Mouse (Mus musculus): ENCODE results near the gene Tmem136.

The Tmem136 gene

DNA sequence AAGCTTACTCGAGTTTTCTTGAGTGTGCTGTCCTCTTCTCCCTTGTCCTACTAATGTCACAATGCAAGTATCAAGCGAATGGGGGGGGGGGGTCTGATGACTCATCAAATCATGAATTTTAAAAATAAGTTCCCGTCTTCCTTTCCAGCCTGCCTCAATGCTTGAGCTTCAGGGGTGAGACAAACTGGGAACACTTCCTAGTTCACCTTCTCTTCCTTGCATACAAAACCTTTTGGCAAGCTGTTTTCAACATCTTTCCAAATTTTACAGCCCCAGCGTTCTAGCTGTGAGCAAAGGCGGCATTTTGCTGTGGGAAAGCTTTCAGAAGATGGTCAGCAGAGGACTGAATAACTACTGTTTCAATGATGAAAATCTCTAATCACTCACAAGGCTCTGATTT lies 8.8 kb downstream of the Tmem136 start:
- no peak for DNase-seq

DNA sequence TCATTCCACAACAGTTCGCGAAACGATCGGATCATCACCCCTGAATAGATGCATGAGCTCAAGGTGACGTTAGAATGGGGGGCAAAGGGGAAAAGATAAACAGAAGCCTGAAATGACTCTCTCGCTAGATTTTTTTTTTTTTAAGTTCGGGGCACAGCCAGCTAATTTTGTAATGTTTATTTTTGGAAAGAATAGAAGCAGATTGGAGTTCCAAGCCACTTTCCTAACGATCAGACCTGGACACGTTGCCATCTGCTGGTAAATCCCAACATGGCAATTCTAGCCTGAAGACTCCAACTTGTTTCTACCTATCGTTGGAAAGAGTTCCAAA lies 9.2 kb downstream of the Tmem136 start, which contains the start of gene Arhgef12:
TSS of gene Arhgef12 (minus strand) at position 53 of the 331 bp plus-strand sequence.
- no peak for DNase-seq

DNA sequence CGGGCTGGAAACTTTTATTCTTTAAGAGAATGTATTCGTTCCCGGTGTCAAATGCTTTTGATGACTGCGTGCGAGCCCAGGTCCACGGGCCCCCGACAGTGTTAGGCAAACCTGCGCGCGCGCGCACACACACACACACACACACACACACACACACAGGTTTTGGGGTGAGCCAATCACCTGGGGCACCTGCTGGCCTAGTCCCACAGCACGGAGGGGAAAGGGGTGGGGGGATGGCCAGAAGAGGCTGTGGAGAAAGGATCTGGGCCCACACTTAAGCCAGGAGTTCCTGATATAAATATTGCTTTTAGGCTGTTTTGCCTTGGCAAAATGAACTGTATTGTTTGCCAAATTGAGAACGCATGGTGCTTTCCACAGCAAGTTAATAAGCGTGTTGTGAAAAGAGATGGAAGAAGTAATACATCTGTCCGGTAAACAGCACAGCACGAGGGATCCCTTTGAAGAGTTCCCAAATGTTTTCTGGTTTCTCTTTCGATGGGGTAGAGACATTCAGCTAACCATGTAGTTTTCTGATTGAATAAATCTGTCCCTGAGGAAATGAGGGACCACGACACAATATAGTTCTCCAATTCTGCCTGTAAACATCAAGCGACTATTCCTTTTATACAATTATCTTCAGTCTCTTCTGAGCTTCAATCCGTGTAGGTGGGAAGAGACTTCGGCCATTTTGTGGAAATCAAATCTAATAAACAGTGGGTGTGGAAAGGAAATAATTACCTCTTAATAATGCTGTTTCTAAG lies 9.8 kb downstream of the Tmem136 start:
- no peak for DNase-seq

DNA sequence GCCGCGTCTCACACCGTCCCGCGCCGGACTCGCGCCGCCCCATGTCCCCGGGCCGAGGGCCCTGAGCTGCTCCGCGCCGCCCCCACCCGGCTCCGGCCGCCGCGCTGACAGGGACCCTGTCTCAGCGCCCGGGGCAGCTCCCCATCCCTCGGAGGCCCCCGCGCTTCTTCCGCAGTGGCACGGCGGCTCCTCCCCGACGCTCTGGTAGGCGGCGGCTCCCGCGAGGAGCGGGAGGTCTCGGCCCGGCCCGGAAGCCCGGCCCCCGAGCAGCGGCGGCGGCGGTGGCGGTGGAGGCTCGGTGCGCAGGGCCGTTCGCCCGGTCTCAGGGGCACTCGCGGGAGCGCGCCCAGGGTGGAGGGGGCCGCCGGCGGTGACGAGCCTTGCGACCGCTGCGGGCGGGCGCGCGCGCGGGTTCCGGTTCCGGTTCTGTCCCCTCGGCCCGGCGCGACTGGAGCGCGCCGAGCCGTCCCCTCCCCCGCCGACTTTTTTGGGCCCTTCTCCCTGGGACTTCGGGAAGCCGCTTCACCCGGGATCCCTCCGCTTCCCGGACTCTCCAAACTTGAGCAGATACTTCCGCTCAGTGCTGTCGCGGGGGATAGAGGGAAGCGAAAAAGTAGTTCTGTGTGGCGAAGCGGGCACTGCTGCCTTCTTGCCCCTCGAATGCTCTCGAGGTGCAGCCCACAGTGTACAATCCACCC lies 10.6 kb downstream of the Tmem136 start:
- DNase-seq = peak; percentile 94

DNA sequence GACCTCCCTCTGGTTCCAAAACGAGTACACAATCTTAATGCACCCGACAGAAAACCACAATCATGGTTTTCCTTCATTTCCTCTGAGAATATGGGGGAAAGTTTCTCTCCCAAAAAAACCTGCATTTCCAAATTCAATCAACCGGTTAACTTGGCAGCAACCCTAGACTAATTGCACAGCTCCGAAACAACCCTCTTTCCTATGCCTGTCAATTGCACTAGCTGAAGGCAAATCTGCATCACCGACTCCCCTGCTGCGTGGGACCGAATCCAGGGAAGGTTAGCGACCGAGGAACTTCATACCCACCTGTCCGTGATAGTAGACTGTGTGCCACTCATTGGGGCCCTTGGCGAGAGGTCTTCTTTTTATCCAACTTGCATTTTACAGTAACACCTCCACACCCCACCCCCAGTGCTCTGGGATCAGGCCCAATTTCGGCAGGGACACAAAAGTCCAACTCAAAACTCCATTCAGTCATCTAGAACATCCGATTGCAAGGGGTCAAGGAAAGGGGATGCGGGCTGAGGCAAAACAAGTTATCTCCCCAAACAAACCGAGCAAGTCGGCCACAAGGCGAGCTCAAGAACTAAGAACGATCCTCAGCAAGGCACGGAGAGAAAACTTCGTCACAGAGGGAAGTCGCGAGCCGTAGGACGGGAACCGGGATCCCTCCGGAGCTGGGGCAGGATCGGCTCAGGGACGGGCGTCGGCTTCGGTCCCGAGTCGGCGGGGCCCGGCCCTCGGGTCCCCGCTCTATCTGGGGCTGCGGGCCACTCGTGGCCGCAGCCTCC lies 11.3 kb downstream of the Tmem136 start:
- DNase-seq = peak; percentile 28

DNA sequence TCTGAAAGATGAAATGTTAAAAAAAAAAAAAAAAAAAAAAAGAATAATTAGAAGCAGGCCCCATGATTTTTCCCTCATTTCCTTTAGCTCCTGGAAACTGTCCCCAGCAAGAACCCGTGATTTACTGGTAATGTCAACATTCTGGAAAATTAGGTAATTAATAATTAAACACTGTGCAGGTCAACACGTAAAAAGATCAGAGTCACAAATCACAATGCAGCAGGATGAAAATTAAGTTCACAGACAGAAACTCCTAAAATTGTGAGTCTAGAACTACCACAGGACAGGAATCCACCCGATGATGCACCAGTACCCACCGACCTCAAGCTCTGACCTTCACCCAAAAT lies 11.9 kb downstream of the Tmem136 start:
- DNase-seq = no peak

DNA sequence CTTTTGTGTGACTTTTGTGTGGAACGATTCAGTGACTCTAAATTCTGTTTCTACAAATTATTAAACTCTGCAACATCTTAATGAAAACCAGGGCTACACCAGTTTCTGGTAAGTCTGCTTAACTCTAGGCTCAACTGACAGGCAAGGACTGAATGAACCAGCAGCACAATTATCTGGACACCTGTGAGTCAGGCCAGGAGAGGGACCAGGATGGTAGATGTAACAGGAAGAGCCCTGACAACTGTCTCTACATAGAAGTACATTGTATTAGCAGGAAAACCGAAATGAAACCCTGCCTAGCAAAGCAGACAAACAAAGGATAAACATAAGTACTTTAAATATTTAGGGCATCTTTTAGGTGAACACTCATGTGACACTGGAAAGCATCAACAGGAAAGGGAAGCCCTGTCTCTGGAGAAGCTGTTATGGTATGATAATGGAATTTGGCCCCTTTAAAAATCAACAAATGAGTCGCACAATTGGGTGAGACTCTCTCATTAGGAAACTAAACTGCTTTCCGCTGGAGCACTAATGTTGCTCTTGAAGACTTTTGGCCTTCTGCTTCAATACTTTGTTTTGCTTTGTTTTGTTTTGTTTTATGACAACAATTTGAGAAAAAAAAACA lies 12.6 kb downstream of the Tmem136 start:
- no peak for DNase-seq

DNA sequence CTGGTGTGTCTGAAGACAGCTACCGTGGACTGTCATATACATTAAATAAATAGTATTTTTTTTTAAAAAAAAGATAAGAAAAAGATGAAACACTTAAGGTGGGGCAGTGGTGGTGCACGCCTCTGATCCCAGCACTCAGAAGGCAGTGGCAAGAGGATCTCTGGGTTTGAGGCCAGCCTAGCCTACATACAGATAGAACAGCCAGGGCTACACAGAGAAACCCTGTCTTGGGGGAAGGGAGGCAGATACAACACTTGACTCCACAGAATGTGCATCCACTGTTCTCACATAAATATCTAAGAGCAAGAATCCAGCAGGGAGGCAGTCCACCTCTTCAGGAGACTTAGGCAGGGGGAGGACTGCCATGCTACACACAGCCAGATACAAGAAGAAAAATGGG lies 13.4 kb downstream of the Tmem136 start:
- DNase-seq = no peak

DNA sequence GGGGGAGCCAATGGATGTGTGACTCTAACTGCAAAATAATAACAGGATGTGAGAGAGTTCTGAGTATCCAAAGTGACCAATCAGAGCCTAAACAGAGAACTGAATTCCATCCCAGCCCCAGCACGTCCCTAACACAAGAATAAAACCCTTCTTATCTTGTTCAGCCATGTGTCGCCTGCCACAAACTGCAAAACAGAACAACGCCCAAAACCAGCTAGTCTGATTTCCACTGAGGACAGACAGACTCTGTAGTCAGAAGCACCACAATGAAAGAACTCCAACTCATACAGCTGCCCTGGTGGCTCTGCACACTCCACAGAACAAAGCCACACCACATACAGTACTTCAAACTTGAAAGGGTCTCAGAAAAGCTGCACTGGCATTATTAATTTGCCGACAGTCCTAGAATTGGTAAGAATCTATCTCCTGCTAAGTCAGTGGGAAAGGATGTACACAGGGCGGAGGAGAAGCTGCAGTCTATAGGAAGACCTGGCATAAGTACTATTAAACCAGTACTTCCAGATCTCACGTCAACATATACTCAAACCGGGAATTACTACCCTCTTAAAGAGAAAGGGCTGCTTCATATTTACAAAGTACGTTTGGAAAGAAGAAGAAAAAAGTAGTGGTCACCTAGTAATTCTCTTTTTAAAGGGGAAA lies 14.3 kb downstream of the Tmem136 start:
- DNase-seq = no peak

DNA sequence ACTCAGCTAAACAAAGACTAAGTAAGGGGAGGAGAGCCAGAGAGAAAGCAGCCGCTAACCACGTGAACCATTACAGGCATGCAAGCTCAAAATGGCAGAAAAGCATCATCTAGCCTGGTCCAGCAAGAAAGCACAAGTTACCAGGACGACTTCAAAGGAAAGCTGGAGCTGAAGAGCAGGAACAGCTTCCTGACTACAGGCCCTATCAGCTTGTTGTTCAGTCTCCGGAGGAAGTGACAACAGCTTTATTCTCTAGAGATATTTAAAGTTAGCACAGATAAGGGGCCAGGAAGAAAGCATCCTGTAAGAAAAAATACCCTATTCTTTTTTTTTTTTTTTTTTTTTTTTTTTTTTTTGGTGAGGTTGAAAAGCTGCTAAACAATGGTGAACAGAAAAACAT lies 17.4 kb downstream of the Tmem136 start:
- DNase-seq = no peak

DNA sequence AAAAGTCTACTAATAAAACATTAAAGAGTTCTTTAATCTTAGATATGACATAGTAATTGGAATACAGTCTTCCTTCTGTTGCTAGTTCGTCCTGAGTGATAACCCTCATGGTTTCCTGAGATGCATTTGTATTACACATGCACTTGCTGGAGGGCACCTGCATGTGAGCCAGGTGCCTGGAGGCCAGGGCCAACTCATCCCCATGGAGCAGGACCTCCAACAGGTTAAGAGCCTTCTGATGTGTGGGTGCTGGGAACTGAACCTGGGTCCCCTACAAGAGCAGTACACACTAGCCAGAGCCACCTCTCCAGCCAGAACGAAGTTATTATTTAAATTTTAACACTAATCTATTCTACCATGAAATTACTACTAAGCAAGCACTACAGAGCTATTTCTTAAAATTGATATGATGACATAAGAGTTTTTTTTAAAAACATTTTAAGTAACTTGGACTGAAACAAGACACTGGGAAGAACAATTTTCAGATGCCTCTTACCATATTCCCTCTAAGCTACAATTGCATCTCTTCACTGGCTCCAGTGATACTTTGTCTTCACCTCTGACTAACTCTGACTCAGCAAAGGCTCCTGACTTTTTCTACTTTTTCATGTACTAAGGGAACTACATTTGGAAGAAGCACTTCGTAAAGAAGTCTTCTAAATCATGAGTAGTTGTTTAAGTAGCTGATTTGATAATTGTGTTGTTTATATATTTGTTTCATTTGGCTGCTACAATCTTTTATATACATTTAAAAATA lies 18.4 kb downstream of the Tmem136 start:
- DNase-seq = no peak

DNA sequence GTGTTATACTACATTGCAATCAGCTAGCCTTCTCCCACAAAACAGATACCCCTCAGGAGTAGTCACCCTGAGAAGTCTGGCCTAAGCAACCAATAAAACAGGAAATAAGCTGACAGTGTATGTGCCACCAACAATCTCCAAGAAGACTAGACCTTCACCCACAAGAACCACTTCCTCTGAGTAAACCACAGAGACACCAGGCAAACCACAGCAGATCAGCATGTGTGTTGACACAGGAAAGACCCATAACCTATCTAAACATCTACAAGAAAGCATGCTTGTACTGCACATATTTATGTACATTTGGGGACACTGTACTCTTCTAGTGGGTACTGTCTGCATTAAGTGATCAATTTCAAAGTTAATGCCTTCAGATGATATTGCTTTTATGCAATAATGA lies 20.0 kb downstream of the Tmem136 start:
- no peak for DNase-seq

DNA sequence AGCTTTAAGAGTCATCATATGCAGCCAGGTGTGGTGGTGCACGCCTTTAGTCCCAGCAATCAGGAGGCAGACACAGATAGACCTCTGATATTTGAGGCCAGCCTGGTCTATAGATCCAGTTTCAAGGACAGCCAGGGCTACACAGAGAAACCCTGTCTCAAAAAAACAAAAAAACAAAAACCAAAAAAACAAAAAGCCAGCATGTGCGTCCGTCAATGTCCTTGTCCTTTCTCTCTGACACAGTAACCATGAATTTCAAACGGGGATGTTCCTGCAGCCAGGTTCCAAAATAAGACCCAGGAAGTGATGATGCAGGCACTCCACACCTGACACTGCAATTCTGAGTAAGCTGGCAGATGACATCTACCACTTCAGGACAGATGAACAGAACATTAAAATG lies 21.5 kb downstream of the Tmem136 start:
- DNase-seq = no peak

DNA sequence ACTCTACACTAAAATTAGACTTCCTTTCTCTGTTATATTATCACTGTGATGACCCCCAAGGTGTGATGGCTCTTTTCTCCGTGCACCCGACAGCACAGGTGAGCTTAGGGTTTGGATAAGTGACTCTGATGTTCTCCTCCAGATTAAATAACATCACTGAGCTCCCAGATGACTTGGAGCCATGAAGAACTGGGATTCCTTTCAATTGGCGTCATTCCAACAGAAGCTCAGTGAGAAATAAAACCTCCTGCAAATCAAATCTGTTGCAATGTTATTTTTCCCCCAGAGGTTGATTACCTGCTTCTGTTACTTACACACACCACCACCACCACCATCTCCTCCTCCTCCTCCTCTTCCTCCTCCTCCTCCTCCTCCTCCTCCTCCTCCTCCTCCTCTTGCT lies 22.6 kb downstream of the Tmem136 start:
- DNase-seq = no peak

DNA sequence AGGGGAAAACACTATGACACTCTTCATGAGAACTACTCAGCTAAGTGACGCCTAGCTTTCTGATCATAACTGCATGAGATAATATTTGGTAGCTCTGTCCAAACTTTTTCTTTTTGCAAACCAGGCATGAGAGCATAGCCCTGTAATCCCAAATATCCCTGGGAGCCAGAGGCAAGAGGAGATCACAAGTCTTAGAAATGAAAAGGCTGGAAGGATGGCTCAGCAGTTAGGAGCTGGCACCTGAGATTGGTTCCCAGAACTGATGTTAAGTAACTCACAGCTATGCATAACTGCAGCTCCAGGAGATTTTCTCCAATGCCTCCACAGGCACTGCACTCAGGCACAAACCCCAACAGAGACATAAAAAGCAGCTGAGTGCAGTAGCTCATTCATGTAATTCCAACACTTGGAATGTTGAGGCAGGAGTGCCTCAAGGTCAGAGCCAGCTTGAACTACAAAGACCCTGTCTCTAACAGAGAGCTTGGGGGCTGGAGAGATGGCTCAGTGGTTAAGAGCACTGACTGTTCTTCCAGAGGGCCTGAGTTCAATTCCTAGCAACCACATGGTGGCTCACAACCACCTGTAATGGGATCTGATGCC lies 30.6 kb downstream of the Tmem136 start:
- no peak for DNase-seq

DNA sequence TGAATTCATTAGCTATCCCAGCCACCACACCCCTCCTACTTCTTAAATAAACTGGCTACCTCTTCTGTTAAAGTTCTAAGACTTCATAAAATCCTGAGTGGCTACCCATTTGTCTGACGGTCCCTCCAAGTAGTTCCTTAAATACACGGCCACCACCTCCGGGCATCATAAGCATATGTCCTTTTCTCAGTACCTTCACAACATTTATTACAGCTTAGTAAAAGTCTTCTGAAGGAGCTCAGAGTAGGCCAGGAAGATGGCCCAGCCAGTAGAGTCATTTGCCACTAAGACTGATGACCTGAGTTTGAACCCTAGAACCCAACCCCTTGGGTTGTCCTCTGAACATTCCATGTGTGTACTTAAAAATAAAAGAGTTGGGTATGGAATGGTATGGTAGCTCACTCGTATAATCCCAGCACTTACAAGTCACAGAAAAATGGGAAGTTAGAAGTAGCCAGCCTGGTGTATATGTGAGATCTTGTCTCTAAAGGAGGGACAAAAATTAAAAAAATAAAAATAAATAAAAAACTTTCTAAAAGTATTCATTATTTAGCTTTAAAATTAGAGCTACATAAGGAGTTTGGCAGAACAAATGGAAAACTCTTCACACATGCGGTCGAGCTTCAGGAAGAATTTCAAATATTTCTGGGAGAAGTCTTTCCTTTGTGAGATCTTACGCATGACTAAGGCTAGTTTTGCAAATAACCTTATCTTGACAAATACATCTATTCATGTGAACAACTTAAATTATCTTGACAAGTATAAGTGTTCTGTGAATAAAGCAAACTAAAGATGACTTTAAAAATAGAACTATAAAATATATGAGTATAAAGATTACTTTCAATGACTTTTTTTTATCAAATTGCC lies 31.6 kb downstream of the Tmem136 start:
- DNase-seq = no peak

DNA sequence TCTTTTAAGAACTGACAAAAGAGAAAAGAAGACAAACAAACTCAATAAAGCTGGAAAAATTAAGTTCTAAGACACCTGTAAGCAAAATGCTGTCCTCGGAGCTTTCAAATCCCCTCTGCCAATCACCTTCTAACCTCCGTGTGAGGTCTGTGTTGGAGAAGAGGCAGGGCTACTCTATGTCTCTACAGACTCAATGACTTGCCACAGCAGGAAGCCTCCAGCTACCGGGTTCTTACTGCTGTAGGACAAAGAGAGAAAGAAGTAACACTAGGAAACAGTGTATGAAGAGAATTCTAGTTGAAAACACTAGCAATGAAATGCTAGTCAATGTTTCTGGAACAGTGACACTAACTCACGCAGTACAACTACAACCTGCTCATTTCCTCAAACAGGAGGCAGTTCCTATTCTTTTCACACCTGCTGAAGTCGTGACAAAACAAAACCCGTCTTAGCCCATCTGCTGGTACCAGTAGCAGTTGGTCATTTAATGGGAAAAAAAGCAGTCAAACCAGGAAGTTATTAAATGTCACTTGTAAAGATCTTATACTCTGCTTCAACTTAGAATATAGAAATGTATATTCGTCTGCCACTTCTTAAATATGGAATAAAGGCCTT lies 32.8 kb downstream of the Tmem136 start:
- DNase-seq = no peak

DNA sequence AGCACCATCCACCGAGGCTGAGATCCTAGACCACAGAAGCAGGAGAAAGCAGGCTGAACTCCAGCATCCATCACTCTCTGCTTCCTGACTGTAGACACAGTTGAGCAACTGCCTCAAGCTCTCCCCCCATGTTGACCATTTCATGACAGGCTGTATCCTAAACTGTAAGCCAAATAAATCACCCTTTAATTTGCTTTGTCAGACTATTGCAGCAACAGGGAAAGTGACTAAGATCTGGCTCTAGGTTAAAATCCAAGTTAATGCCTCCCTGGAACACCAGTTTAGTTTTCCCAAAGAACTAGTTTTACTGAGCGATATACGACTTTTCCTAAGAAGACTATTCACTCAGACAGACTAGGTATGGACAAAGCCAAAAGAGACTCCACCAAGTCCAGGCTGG lies 37.7 kb downstream of the Tmem136 start:
- no peak for DNase-seq

DNA sequence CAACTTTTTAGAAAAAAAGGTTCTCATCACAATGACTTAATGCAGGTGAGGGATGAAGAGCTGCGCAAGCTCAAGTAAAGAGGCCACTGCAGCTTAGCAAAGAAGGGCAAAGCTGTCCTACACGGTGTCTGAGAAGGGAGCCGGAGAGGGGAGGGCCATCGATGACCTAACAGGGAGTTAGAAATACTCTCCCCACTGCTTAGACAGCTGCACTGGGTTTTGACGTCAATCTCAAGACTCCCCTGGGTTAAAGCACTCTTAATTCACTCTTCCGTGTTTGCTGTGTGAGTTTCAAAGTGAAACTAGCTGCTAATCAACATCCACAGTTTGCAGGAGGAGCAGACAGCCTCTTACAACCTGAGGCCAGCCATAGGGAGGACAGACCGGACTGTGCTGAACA lies 40.2 kb downstream of the Tmem136 start:
- DNase-seq = no peak

DNA sequence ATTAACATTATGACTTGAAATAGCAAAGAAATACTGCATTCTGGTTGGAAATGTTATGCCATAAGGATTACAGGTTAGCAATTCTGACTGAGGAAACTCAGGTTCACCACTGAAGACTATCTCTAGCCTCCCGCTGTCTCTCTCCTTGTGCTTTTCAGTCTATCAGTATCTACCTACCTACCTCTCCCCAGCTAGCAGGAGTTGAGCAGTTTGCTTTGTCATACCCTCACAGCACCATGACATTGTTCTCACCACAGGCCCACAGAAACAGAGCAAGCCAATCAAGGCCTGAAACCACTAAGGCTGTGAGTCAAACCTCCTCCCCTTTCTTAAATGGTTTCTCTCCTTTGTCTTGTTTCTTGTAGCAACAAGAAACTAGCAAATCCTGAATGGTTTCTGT lies 41.8 kb downstream of the Tmem136 start:
- no peak for DNase-seq

Measured in right cerebral cortex, postnatal 4 days (tissue).